21 mouse cellular contexts compared by ENCODE assay signal in genomic region chr10:75568029-75568428, GRCm38 (mm10). TPM values are rescaled to one million over a fixed set of nuclear protein-coding genes. Genes with fewer than 3 reads are reported as not detected.
DNase-seq lines count a peak whose midpoint lies in the region; ATAC-seq and TF ChIP-seq lines count a peak whose summit lies in the region.
"Had no signal": no experiment of that assay in that cellular context is flagged by ENCODE, and none has a peak within 500 bp of the region (broad histone marks: within the 10 kb centered on the region; RNA-seq: fewer than 3 reads in every experiment).

No protein-coding gene starts in this region.

- no peak for DNase-seq in kidney, adult 2 months
- DNase-seq in kidney, postnatal 4 days: no peak
- DNase-seq in lung, embryonic 14.5 days: no peak
- no peak for DNase-seq in lung, postnatal 36 days
- DNase-seq in liver, postnatal 0 days: no peak
- DNase-seq in left cerebral cortex, postnatal 36 days (ENCODE audit: low spot score in 2 of 2): no peak
- DNase-seq: adrenal gland, postnatal 10 days; cerebellum, adult 9-11 months; gastrocnemius, postnatal 10 days; heart, adult 18-20 months; midbrain, embryonic 14.5 days; thymus, adult 18-20 months had no signal

- no peaks in the 10 kb centered on the region for H3K36me3 ChIP-seq in kidney, adult 2 months (ENCODE audit: control insufficient read depth, insufficient read depth, low read length)
- H3K36me3 ChIP-seq in lung, embryonic 14.5 days (ENCODE audit: insufficient read depth): no peaks in the 10 kb centered on the region
- no peaks in the 10 kb centered on the region for H3K36me3 ChIP-seq in intestine, embryonic 16.5 days (ENCODE audit: control insufficient read depth, insufficient read depth, low read length)
- no peaks in the 10 kb centered on the region for H3K36me3 ChIP-seq in liver, postnatal 0 days (replicated peaks; ENCODE audit: insufficient read depth, low read length)
- H3K36me3 ChIP-seq: embryonic facial prominence, embryonic 12.5 days; hindbrain, embryonic 10.5 days; limb, embryonic 15.5 days; neural tube, embryonic 13.5 days had no signal

- peaks cover 23% of the 10 kb centered on the region; the same call in 1 of the 2 replicates for H3K4me1 ChIP-seq in kidney, adult 2 months (ENCODE audit: control insufficient read depth, insufficient read depth, low read length)
- no peaks in the 10 kb centered on the region for H3K4me1 ChIP-seq in lung, embryonic 14.5 days (ENCODE audit: insufficient read depth)
- peaks cover 19% of the 10 kb centered on the region for H3K4me1 ChIP-seq in intestine, embryonic 16.5 days (ENCODE audit: control insufficient read depth, insufficient read depth, low read length)
- H3K4me1 ChIP-seq in liver, postnatal 0 days (ENCODE audit: insufficient read depth): peaks cover 24% of the 10 kb centered on the region
- H3K4me1 ChIP-seq: embryonic facial prominence, embryonic 12.5 days; neural tube, embryonic 13.5 days had no signal

- H3K27ac ChIP-seq in kidney, adult 2 months (ENCODE audit: insufficient read depth, low read depth, low read length): peak overlapping the region; percentile 73
- H3K27ac ChIP-seq in lung, embryonic 14.5 days (ENCODE audit: low read depth): no peak overlapping the region
- peak overlapping the region; percentile 37; the same call in 1 of the 2 replicates for H3K27ac ChIP-seq in intestine, embryonic 16.5 days (ENCODE audit: low read length)
- peak overlapping the region; percentile 34 for H3K27ac ChIP-seq in liver, postnatal 0 days (ENCODE audit: low read depth)
- H3K27ac ChIP-seq: embryonic facial prominence, embryonic 12.5 days; hindbrain, embryonic 10.5 days; hindbrain, postnatal 0 days; limb, embryonic 15.5 days; neural tube, embryonic 13.5 days had no signal

- 22% methylated on average over 5 of the region's 5 CpGs for WGBS in kidney, adult 2 months
- 22% methylated on average over 5 of the region's 5 CpGs for WGBS in lung, embryonic 14.5 days
- whole genome bisulfite sequencing in intestine, embryonic 16.5 days: 35% methylated on average over 5 of the region's 5 CpGs
- 39% methylated on average over 5 of the region's 5 CpGs for WGBS in liver, postnatal 0 days (ENCODE audit: insufficient replicate concordance)

- TF ChIP-seq EP300 in liver, postnatal 0 days (IDR thresholded peaks at IDR 0.05; ENCODE audit: low read depth): no peak

- TF ChIP-seq POLR2A in kidney, adult 2 months (IDR thresholded peaks at IDR 0.05; ENCODE audit: low read depth, low read length): no peak

- no peak for TF ChIP-seq CTCF in kidney, adult 2 months (conservative IDR thresholded peaks at IDR 0.05; ENCODE audit: insufficient read depth, insufficient read length, low read depth, low read length)
- no peak for TF ChIP-seq CTCF in lung, embryonic 14.5 days (IDR thresholded peaks at IDR 0.05; ENCODE audit: low read depth)
- no peak for TF ChIP-seq CTCF in liver, postnatal 0 days (IDR thresholded peaks at IDR 0.05; ENCODE audit: low read depth)

- intact Hi-C loops in left cerebral cortex, postnatal 36 days (cut with DNase I): no loop called here

- H3K27me3 ChIP-seq in kidney, adult 2 months (replicated peaks; ENCODE audit: control insufficient read depth, insufficient read depth, low read length): no peaks in the 10 kb centered on the region
- no peaks in the 10 kb centered on the region for H3K27me3 ChIP-seq in lung, embryonic 14.5 days (ENCODE audit: insufficient read depth, low read length)
- no peaks in the 10 kb centered on the region for H3K27me3 ChIP-seq in intestine, embryonic 16.5 days (replicated peaks; ENCODE audit: control insufficient read depth, insufficient read depth, low read length)
- no peaks in the 10 kb centered on the region for H3K27me3 ChIP-seq in liver, postnatal 0 days (ENCODE audit: insufficient read depth, low read length)
- H3K27me3 ChIP-seq: embryonic facial prominence, embryonic 12.5 days; limb, embryonic 15.5 days had no signal

- no peak for ATAC-seq in lung, embryonic 14.5 days (ENCODE audit: insufficient read depth)
- no peak for ATAC-seq in intestine, embryonic 16.5 days
- ATAC-seq in liver, postnatal 0 days: no peak
- ATAC-seq: activated CD4-positive, CD25-positive, alpha-beta regulatory T cell, adult 4 months; forebrain, embryonic 14.5 days; hindbrain, postnatal 0 days had no signal

- no peaks in the 10 kb centered on the region for H3K9me3 ChIP-seq in lung, embryonic 14.5 days (ENCODE audit: low read depth, low read length)
- H3K9me3 ChIP-seq in intestine, embryonic 16.5 days (ENCODE audit: control insufficient read depth, low read length): no peaks in the 10 kb centered on the region
- no peaks in the 10 kb centered on the region for H3K9me3 ChIP-seq in liver, postnatal 0 days (ENCODE audit: low read length)
- H3K9me3 ChIP-seq: embryonic facial prominence, embryonic 12.5 days; hindbrain, embryonic 10.5 days; limb, embryonic 15.5 days; neural tube, embryonic 13.5 days had no signal

- H3K4me3 ChIP-seq in kidney, adult 2 months (ENCODE audit: insufficient read depth, low read depth, low read length): peak overlapping the region; percentile 55
- no peak overlapping the region for H3K4me3 ChIP-seq in lung, embryonic 14.5 days (ENCODE audit: low read depth, low read length)
- peak overlapping the region; percentile 37 for H3K4me3 ChIP-seq in intestine, embryonic 16.5 days (ENCODE audit: low read length)
- no peak overlapping the region for H3K4me3 ChIP-seq in liver, postnatal 0 days (ENCODE audit: low read depth, low read length)
- H3K4me3 ChIP-seq: embryonic facial prominence, embryonic 12.5 days; erythroblast, embryonic 14.5 days; hindbrain, embryonic 10.5 days; limb, embryonic 15.5 days; neural tube, embryonic 13.5 days had no signal

- 0 out of 2 replicates have a peak overlapping the region, but pooled peaks have one; percentile 23 for H3K4me2 ChIP-seq in lung, embryonic 14.5 days
- H3K4me2 ChIP-seq in intestine, embryonic 16.5 days (ENCODE audit: low read depth, low read length): peak overlapping the region; percentile 37
- H3K4me2 ChIP-seq in liver, postnatal 0 days (ENCODE audit: low read depth, low read length): peak overlapping the region; percentile 55
- H3K4me2 ChIP-seq: embryonic facial prominence, embryonic 12.5 days; limb, embryonic 15.5 days; neural tube, embryonic 13.5 days had no signal

- H3K9ac ChIP-seq in lung, embryonic 14.5 days: no peak overlapping the region
- H3K9ac ChIP-seq in intestine, embryonic 16.5 days (ENCODE audit: low read depth, low read length): peak overlapping the region; percentile 33; the same call in 1 of the 2 replicates
- H3K9ac ChIP-seq in liver, postnatal 0 days (replicated peaks): no peak overlapping the region
- H3K9ac ChIP-seq: embryonic facial prominence, embryonic 12.5 days; limb, embryonic 15.5 days; neural tube, embryonic 13.5 days had no signal

RNA-seq across cellular contexts. Expression of gene Ggt1, which starts 6.6 kb away (rescaled TPM):
- 881 and 1,007 TPM in 2 replicates for polyA plus RNA-seq in kidney, adult 2 months (2012; rRNA removed)
- polyA plus RNA-seq in lung, embryonic 14.5 days (2014; fragmentation: Nextera tagmentation; extraction: Ambion mirVana): 1.8 and 1.9 TPM in 2 replicates
- polyA plus RNA-seq in intestine, embryonic 16.5 days (2015; fragmentation: Nextera tagmentation; extraction: Ambion mirVana): 115 and 144 TPM in 2 replicates
- 27.4 and 28.6 TPM in 2 replicates for polyA plus RNA-seq in liver, postnatal 0 days (2015; fragmentation: Nextera tagmentation; extraction: Ambion mirVana)
- 1 to 10 TPM; 2.5 to 4.1 TPM for total RNA-seq in left cerebral cortex, postnatal 36 days (2021)
- polyA plus RNA-seq: erythroblast, embryonic 14.5 days had no signal

RNA-seq across cellular contexts. Expression of gene Lrrc75b, which starts 7.9 kb away (rescaled TPM):
- 2.1 and 2.2 TPM in 2 replicates for polyA plus RNA-seq in kidney, adult 2 months (2012; rRNA removed)
- polyA plus RNA-seq in lung, embryonic 14.5 days (2014; fragmentation: Nextera tagmentation; extraction: Ambion mirVana): 0.50 and 0.69 TPM in 2 replicates
- polyA plus RNA-seq in intestine, embryonic 16.5 days (2015; fragmentation: Nextera tagmentation; extraction: Ambion mirVana): 1.9 and 2.7 TPM in 2 replicates
- 0.05 and 0.06 TPM in 2 replicates for polyA plus RNA-seq in liver, postnatal 0 days (2015; fragmentation: Nextera tagmentation; extraction: Ambion mirVana)
- 10 to 100 TPM in 1 of 2 experiments, 1 to 10 TPM in 1; 9.8 to 10.1 TPM for total RNA-seq in left cerebral cortex, postnatal 36 days (2021)
- polyA plus RNA-seq: erythroblast, embryonic 14.5 days had no signal

RNA-seq across cellular contexts. Expression of gene Ggt5, which starts 21.1 kb away (rescaled TPM):
- polyA plus RNA-seq in kidney, adult 2 months (2012; rRNA removed): 34.5 and 48.3 TPM in 2 replicates
- 0.43 and 0.71 TPM in 2 replicates for polyA plus RNA-seq in lung, embryonic 14.5 days (2014; fragmentation: Nextera tagmentation; extraction: Ambion mirVana)
- 8.6 and 8.8 TPM in 2 replicates for polyA plus RNA-seq in intestine, embryonic 16.5 days (2015; fragmentation: Nextera tagmentation; extraction: Ambion mirVana)
- polyA plus RNA-seq in liver, postnatal 0 days (2015; fragmentation: Nextera tagmentation; extraction: Ambion mirVana): 0.81 and 1.4 TPM in 2 replicates
- total RNA-seq in left cerebral cortex, postnatal 36 days (2021): 1 to 10 TPM; 1.6 to 2.9 TPM
- polyA plus RNA-seq: erythroblast, embryonic 14.5 days had no signal

RNA-seq across cellular contexts. Expression of gene Gucd1, which starts 50.3 kb away (rescaled TPM):
- 124 and 164 TPM in 2 replicates for polyA plus RNA-seq in kidney, adult 2 months (2012; rRNA removed)
- polyA plus RNA-seq in lung, embryonic 14.5 days (2014; fragmentation: Nextera tagmentation; extraction: Ambion mirVana): 30.8 and 32.6 TPM in 2 replicates
- polyA plus RNA-seq in intestine, embryonic 16.5 days (2015; fragmentation: Nextera tagmentation; extraction: Ambion mirVana): 55.5 and 63.0 TPM in 2 replicates
- polyA plus RNA-seq in liver, postnatal 0 days (2015; fragmentation: Nextera tagmentation; extraction: Ambion mirVana): 45.2 and 45.6 TPM in 2 replicates
- total RNA-seq in left cerebral cortex, postnatal 36 days (2021): 10 to 100 TPM; 15.4 to 21.5 TPM

RNA-seq across cellular contexts. Expression of gene Snrpd3, which starts 50.7 kb away (rescaled TPM):
- polyA plus RNA-seq in kidney, adult 2 months (2012; rRNA removed): 27.0 and 41.2 TPM in 2 replicates
- 188 and 202 TPM in 2 replicates for polyA plus RNA-seq in lung, embryonic 14.5 days (2014; fragmentation: Nextera tagmentation; extraction: Ambion mirVana)
- polyA plus RNA-seq in intestine, embryonic 16.5 days (2015; fragmentation: Nextera tagmentation; extraction: Ambion mirVana): 136 and 144 TPM in 2 replicates
- polyA plus RNA-seq in liver, postnatal 0 days (2015; fragmentation: Nextera tagmentation; extraction: Ambion mirVana): 51.9 and 58.8 TPM in 2 replicates
- 10 to 100 TPM; 65.9 to 68.9 TPM for total RNA-seq in left cerebral cortex, postnatal 36 days (2021)

Comparison
In these comparisons a context has a peak if more than half of its experiments do, and no peak if none do; other contexts are left out.
1. H3K4me3 ChIP-seq: peak in kidney, adult 2 months (single experiment) and intestine, embryonic 16.5 days (single experiment); none in lung, embryonic 14.5 days (single experiment) and liver, postnatal 0 days (single experiment).
2. Peak in every context shown above with its lines, with median percentiles within 50 percentile points of each other: H3K4me2 ChIP-seq.